Mouse (Mus musculus) CH12.LX (cell line): ENCODE results near the gene Cwc27.

ENCODE experiments used
- CTCF ChIP-seq, 2 experiments: IDR thresholded peaks in 1 of 2; conservative IDR thresholded peaks in 1 of 2; 2 replicates each; pipeline ENCODE4 v1.5.1; 2011 to 2012; ENCODE audit warnings: low read depth in 2 of 2, low read length in 2 of 2, improper control_type of control experiment in 1 of 2, inconsistent platforms in 1 of 2, mild to moderate bottlenecking in 1 of 2, moderate library complexity in 1 of 2
- JUN ChIP-seq: IDR thresholded peaks from 2 replicates; pipeline ENCODE4 v1.6.1; 2011; ENCODE audit warnings: low read depth, mild to moderate bottlenecking, low read length, improper control_type of control experiment, moderate library complexity; ENCODE audit not compliant: insufficient read depth
- JUND ChIP-seq: conservative IDR thresholded peaks from 2 replicates; pipeline ENCODE4 v1.6.1; 2011; ENCODE audit warnings: low read depth, low read length, improper control_type of control experiment

GRCm38 (mm10) chr13:104742866-104743265 is 74.1 kb downstream of the Cwc27 start:
- no peak for TF ChIP-seq JUND
- TF ChIP-seq CTCF (conservative IDR thresholded peaks at IDR 0.05 in 1 of 2, IDR thresholded peaks at IDR 0.05 in 1 of 2; ENCODE audit: low read depth in 2 of 2, low read length in 2 of 2) = no peak
- TF ChIP-seq JUN = no peak
